In the genomic region with DNA sequence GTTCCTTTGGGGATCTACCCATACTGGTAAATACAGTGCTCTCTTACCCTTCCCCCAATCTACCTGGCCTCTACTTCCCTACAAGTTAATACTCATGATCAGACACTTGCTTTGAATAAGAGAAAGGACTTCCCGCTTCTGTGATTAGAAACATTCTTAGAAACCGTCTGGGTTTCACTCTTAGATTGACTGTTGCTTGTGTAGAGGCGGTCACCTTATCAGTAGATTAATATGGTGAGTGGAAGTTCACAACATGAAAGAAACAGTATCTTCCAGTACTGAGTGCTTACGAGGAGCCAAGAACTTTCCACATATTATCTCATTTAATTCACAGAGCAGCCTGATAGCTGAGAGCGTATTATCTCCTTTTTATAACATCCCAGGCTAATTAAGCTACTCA, we compare ENCODE assay signal across 15 mouse cellular contexts. TPM values are rescaled to one million over a fixed set of nuclear protein-coding genes. Genes with fewer than 3 reads are reported as not detected.
DNase-seq lines count a peak whose midpoint lies in the region; ATAC-seq and TF ChIP-seq lines count a peak whose summit lies in the region.
"Had no signal": no experiment of that assay in that cellular context is flagged by ENCODE, and none has a peak within 500 bp of the region (broad histone marks: within the 10 kb centered on the region; RNA-seq: fewer than 3 reads in every experiment).

No protein-coding gene starts in this region.

- H3K9me3 ChIP-seq in heart, embryonic 15.5 days (replicated peaks) = no peaks in the 10 kb centered on the region
- no peaks in the 10 kb centered on the region; the same call in 1 of the 2 replicates for H3K9me3 ChIP-seq in lung, embryonic 14.5 days (ENCODE audit: low read depth, low read length)
- no peaks in the 10 kb centered on the region for H3K9me3 ChIP-seq in intestine, embryonic 16.5 days (ENCODE audit: control insufficient read depth, low read length)
- no peaks in the 10 kb centered on the region for H3K9me3 ChIP-seq in stomach, postnatal 0 days (ENCODE audit: control insufficient read depth, low read length)
- H3K9me3 ChIP-seq: hindbrain, embryonic 15.5 days; limb, embryonic 13.5 days; midbrain, embryonic 10.5 days had no signal

- no peak for ATAC-seq in heart, embryonic 15.5 days (replicated peaks; ENCODE audit: insufficient number of reproducible peaks, insufficient read depth, low FRiP score, low read depth)
- ATAC-seq in lung, embryonic 14.5 days (ENCODE audit: insufficient read depth) = no peak
- ATAC-seq in intestine, embryonic 16.5 days = no peak
- ATAC-seq in stomach, postnatal 0 days (ENCODE audit: low FRiP score, low TSS enrichment) = no peak
- no peak for ATAC-seq in monocyte, adult 5-6 weeks (replicated peaks; ENCODE audit: insufficient number of reproducible peaks, low FRiP score, low TSS enrichment, poor library complexity, severe bottlenecking)
- ATAC-seq: activated CD4-positive, CD25-positive, alpha-beta regulatory T cell, adult 4 months; forebrain, embryonic 14.5 days had no signal

- TF ChIP-seq EP300 in stomach, postnatal 0 days (optimal IDR thresholded peaks at IDR 0.05) = no peak

- no peak for DNase-seq in heart, adult 18-20 months
- no peak for DNase-seq in lung, embryonic 14.5 days
- DNase-seq in lung, adult 2 months = no peak
- DNase-seq in stomach, postnatal 0 days (ENCODE audit: low spot score) = no peak
- DNase-seq: cerebellum, adult 9-11 months; right cerebral cortex, adult 18-20 months had no signal

- H3K4me1 ChIP-seq in heart, embryonic 15.5 days (replicated peaks) = peaks cover 32% of the 10 kb centered on the region
- peaks cover 13% of the 10 kb centered on the region for H3K4me1 ChIP-seq in lung, embryonic 14.5 days (ENCODE audit: insufficient read depth)
- peaks cover 6% of the 10 kb centered on the region for H3K4me1 ChIP-seq in lung, adult 2 months (ENCODE audit: control insufficient read depth, insufficient read depth, low read length)
- H3K4me1 ChIP-seq in intestine, embryonic 16.5 days (ENCODE audit: control insufficient read depth, insufficient read depth, low read length) = peaks cover 7% of the 10 kb centered on the region
- H3K4me1 ChIP-seq in stomach, postnatal 0 days (replicated peaks; ENCODE audit: control insufficient read depth, insufficient read depth) = no peaks in the 10 kb centered on the region

- H3K36me3 ChIP-seq in heart, embryonic 15.5 days = no peaks in the 10 kb centered on the region
- peaks cover 12% of the 10 kb centered on the region; the same call in 1 of the 2 replicates for H3K36me3 ChIP-seq in lung, embryonic 14.5 days (ENCODE audit: insufficient read depth)
- H3K36me3 ChIP-seq in intestine, embryonic 16.5 days (ENCODE audit: control insufficient read depth, insufficient read depth, low read length) = 0 out of 2 replicates have a peak, but pooled peaks cover 2% of the 10 kb centered on the region
- H3K36me3 ChIP-seq in stomach, postnatal 0 days (ENCODE audit: control insufficient read depth, insufficient read depth, low read length) = no peaks in the 10 kb centered on the region
- H3K36me3 ChIP-seq: hindbrain, embryonic 15.5 days; limb, embryonic 13.5 days had no signal

- no peak overlapping the region for H3K4me2 ChIP-seq in heart, embryonic 15.5 days
- H3K4me2 ChIP-seq in lung, embryonic 14.5 days = no peak overlapping the region
- no peak overlapping the region for H3K4me2 ChIP-seq in intestine, embryonic 16.5 days (ENCODE audit: low read depth, low read length)
- H3K4me2 ChIP-seq in stomach, postnatal 0 days (replicated peaks; ENCODE audit: low read depth) = no peak overlapping the region

- H3K9ac ChIP-seq in heart, embryonic 15.5 days = no peak overlapping the region
- no peak overlapping the region for H3K9ac ChIP-seq in lung, embryonic 14.5 days
- H3K9ac ChIP-seq in intestine, embryonic 16.5 days (ENCODE audit: low read depth, low read length) = no peak overlapping the region
- H3K9ac ChIP-seq in stomach, postnatal 0 days (ENCODE audit: low read length) = no peak overlapping the region
- H3K9ac ChIP-seq: hindbrain, embryonic 15.5 days; limb, embryonic 13.5 days had no signal

- no peak overlapping the region for H3K4me3 ChIP-seq in heart, embryonic 15.5 days
- H3K4me3 ChIP-seq in lung, embryonic 14.5 days (ENCODE audit: low read depth, low read length) = no peak overlapping the region
- no peak overlapping the region for H3K4me3 ChIP-seq in lung, adult 2 months (replicated peaks; ENCODE audit: extremely low read depth, low read depth, low read length)
- no peak overlapping the region for H3K4me3 ChIP-seq in intestine, embryonic 16.5 days (ENCODE audit: low read length)
- no peak overlapping the region for H3K4me3 ChIP-seq in stomach, postnatal 0 days (ENCODE audit: low read depth, low read length)
- H3K4me3 ChIP-seq: hindbrain, embryonic 15.5 days; limb, embryonic 13.5 days; myocyte had no signal

- 30% methylated on average over 5 of the region's 5 CpGs for WGBS in heart, embryonic 15.5 days
- 45% methylated on average over 5 of the region's 5 CpGs for WGBS in lung, embryonic 14.5 days
- WGBS in lung, adult 2 months = 65% methylated on average over 5 of the region's 5 CpGs
- WGBS in intestine, embryonic 16.5 days = 59% methylated on average over 5 of the region's 5 CpGs
- 49% methylated on average over 5 of the region's 5 CpGs for WGBS in stomach, postnatal 0 days

- no peak for TF ChIP-seq POLR2A in lung, adult 2 months (IDR thresholded peaks at IDR 0.05; ENCODE audit: borderline replicate concordance, extremely low read depth, low read depth, low read length)

- peak overlapping the region; percentile 97 for H3K27ac ChIP-seq in heart, embryonic 15.5 days
- H3K27ac ChIP-seq in lung, embryonic 14.5 days (ENCODE audit: low read depth) = peak overlapping the region; percentile 99; the same call in 1 of the 2 replicates
- H3K27ac ChIP-seq in intestine, embryonic 16.5 days (ENCODE audit: low read length) = peak overlapping the region; percentile 99
- peak overlapping the region; percentile 99; the same call in 1 of the 2 replicates for H3K27ac ChIP-seq in stomach, postnatal 0 days (replicated peaks)
- H3K27ac ChIP-seq: hindbrain, embryonic 15.5 days; limb, embryonic 13.5 days had no signal

- no peaks in the 10 kb centered on the region for H3K27me3 ChIP-seq in heart, embryonic 15.5 days
- H3K27me3 ChIP-seq in lung, embryonic 14.5 days (ENCODE audit: insufficient read depth, low read length) = no peaks in the 10 kb centered on the region
- no peaks in the 10 kb centered on the region for H3K27me3 ChIP-seq in intestine, embryonic 16.5 days (replicated peaks; ENCODE audit: control insufficient read depth, insufficient read depth, low read length)
- H3K27me3 ChIP-seq in stomach, postnatal 0 days (ENCODE audit: control insufficient read depth, insufficient read depth, low read length) = no peaks in the 10 kb centered on the region
- H3K27me3 ChIP-seq: hindbrain, embryonic 15.5 days; limb, embryonic 13.5 days had no signal

- TF ChIP-seq CTCF in lung, embryonic 14.5 days (IDR thresholded peaks at IDR 0.05; ENCODE audit: low read depth) = no peak
- TF ChIP-seq CTCF in lung, adult 2 months (IDR thresholded peaks at IDR 0.05; ENCODE audit: insufficient read depth, low read length) = no peak
- no peak for TF ChIP-seq CTCF in stomach, postnatal 0 days (IDR thresholded peaks at IDR 0.05; ENCODE audit: low read depth)

RNA-seq across cellular contexts. Expression of a gene that starts 1.5 kb away (rescaled TPM):
- polyA plus RNA-seq in heart, embryonic 15.5 days (2015; fragmentation: Nextera tagmentation; extraction: Ambion mirVana) = 17.9 and 19.1 TPM in 2 replicates
- total RNA-seq in heart, adult 18-20 months (2021) = 10 to 100 TPM; 22.1 to 24.5 TPM
- 62.7 and 64.7 TPM in 2 replicates for polyA plus RNA-seq in lung, embryonic 14.5 days (2014; fragmentation: Nextera tagmentation; extraction: Ambion mirVana)
- polyA plus RNA-seq in lung, adult 2 months (2012; rRNA removed) = 38.0 and 49.1 TPM in 2 replicates
- 15.2 and 16.9 TPM in 2 replicates for polyA plus RNA-seq in intestine, embryonic 16.5 days (2015; fragmentation: Nextera tagmentation; extraction: Ambion mirVana)
- polyA plus RNA-seq in stomach, postnatal 0 days (2015; fragmentation: Nextera tagmentation; extraction: Ambion mirVana) = 16.9 and 18.1 TPM in 2 replicates
- total RNA-seq in monocyte, adult 5-6 weeks (2017) = 26.7 to 39.3 TPM (median 27.8 TPM) in 3 replicates
